Mouse (Mus musculus) cerebellum, adult 9-11 months (tissue): ENCODE measurements around the gene Slc6a18.
"Not testable (repeated sequence)": the region's sequence is repeated elsewhere in the genome, so short reads cannot be mapped to it uniquely, and the experiment has no call there.

ENCODE experiments used
- DNase-seq: peaks from one replicate; pipeline ENCODE4 v3.0.0; 2022

The Slc6a18 gene

GRCm38 (mm10) chr13:73677853-73678252 lies at the start of gene Slc6a18:
TSS of gene Slc6a18 (minus strand) at chr13:73678023.
- no peak for DNase-seq

GRCm38 (mm10) chr13:73725315-73725714 lies 47.5 kb upstream of the Slc6a18 start:
- DNase-seq: no peak

DNA sequence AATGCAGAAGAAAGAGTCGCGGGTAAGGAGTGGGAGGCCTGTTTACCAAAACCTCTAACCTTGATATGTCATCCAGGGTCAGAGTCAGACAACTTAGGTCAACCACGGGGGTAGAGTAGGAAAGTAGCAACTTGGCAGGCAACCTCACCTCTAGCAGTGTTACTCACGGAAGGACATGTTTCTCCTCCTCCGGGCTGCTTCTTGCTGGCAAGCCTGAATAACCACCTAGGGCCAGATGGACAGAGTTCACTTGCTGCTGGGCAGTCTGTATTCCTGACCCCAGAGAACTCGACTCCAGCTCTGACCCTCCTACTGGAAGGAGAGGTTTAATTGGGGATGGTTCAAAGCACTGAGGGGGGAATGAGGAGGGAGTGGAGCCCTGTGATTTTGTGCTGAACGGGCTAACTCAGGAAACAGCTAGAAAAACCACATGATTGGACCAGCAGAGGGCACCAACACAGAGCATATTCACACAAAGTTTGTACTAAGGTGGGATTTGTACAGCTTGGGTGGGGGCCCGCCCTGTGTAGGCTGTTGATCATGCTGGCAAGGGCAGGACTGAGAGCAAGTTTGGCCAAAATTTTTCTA lies 45.4 kb upstream of the Slc6a18 start:
- DNase-seq: no peak

GRCm38 (mm10) chr13:73720241-73720640 lies 42.4 kb upstream of the Slc6a18 start:
- DNase-seq: no peak

DNA sequence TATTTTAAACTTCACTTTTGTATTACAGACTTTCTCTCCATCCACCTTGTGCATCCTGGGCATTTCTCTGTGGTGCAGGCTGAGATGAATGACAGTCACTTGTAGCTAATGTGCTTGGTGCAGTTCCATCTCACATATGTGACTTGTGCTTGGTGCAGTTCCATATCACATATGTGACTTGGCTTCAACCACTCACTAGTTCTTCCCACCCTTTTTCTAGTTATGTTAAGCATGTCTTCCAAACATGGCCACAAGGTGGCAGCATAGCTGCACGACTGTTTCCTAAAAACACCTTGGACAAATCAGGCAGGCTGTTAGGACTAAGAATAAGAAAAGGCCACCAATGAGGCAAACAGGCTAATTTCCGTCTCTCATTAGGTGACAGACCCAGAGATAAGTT lies 40.4 kb upstream of the Slc6a18 start:
- peak; percentile 44 for DNase-seq

DNA sequence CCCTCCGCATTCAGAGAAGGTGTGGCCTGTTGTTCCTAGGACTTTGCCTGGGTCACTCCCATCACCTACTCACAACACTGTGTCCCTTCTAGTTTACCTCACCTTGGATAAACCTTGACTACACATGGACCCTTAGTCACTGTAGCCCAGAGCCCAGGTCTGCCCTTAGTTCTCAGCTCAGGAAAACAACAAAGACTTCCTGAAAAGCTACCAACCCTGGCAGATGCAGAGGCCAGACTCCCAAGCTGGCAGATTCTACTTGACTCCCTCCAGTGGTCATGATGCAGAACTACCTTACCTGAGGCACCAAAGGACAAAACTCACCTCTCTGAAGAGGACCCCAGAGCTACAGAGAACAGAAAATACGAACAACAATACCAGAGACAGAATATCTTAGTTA lies 36.2 kb upstream of the Slc6a18 start:
- DNase-seq: no peak

DNA sequence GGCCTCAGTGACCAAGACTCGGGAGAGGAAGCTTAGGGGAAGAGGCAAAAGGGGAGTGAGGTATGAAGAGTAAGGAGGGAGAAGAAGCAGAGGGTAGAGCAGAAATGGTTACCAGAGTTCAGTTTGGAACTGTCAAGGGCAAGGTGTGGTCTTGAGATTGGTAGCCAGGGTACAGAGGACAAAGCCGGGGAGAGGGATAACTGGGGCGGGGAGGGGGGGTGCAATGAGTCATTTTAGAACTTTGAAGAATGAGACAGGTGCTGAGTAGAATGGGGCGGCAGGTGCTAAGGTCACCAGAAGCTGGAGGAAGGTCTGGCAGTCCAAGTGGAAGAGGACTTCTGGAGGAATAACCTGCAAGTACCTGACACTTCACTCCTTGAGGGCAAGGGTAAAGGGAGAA lies 35.4 kb upstream of the Slc6a18 start:
- no peak for DNase-seq

- no peak for DNase-seq
Measured at GRCm38 (mm10) chr13:73712228-73712627, 34.4 kb upstream of the Slc6a18 start.

GRCm38 (mm10) chr13:73711803-73712202 lies 34.0 kb upstream of the Slc6a18 start:
- DNase-seq: no peak

- DNase-seq: no peak
Measured at GRCm38 (mm10) chr13:73711221-73711620, 33.4 kb upstream of the Slc6a18 start.

- no peak for DNase-seq
Measured at GRCm38 (mm10) chr13:73709491-73709890, 31.7 kb upstream of the Slc6a18 start.

- DNase-seq: no peak
Measured at GRCm38 (mm10) chr13:73704694-73705325, 27.0 kb upstream of the Slc6a18 start, which contains the start of gene Slc6a19. TSS of gene Slc6a19 (minus strand) at chr13:73704865.

DNA sequence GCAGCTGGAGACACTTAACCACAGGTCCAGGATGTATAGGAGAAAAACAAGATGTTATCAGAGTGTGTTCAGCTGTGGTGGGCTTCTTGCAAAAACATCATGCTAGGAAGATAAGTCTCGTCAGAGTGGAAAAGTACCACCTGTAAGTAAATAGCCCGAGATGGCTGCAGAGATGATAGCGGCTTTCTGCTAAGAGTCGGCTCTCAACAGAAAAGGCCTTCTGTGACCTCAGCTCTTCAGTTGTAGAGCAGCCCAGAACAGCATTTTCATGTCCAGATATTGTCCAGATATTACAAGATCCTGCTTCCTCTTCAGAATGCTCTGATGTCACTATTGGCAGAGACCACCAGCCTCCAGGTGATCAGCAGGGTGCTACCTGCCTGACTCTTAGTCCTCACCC lies 25.7 kb upstream of the Slc6a18 start:
- DNase-seq: not testable (repeated sequence)

- no peak for DNase-seq
Measured at GRCm38 (mm10) chr13:73702776-73703175, 25.0 kb upstream of the Slc6a18 start.

DNA sequence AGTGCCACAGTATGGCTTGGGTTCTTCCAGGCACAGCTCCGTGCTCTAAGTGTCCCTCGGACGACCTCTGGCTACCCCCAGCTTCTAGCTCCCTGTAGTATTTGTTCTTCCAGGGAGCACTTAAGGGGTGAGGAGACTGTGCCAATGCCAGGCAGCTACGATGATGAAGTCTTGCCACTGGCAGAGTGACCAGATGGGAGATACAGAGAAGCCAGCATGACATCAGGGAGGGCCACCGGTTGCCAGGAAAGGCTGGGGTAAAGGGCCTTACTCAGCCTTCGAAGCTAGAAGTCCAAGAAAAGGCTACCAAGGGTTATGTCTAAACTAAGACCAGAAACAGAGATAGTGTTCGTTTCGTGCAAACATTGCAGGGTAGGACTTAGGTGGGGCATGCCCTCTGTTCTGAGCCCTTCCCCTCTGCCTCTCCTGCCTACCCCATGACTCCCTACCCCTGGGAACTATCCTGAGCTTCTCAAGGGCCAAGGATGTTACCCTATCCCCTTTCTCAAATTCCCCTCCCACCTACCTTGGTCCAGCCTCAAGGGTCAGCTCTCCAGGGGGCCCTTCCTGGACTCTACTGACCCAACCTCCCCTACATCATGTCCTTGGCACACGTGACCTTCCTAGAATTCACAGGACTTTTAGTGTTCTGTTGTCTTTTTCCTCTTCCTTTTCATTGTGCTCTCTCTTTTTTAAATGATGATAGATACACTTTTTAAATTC lies 23.5 kb upstream of the Slc6a18 start:
- peak; percentile 17 for DNase-seq

GRCm38 (mm10) chr13:73700554-73700953 lies 22.7 kb upstream of the Slc6a18 start:
- no peak for DNase-seq

DNA sequence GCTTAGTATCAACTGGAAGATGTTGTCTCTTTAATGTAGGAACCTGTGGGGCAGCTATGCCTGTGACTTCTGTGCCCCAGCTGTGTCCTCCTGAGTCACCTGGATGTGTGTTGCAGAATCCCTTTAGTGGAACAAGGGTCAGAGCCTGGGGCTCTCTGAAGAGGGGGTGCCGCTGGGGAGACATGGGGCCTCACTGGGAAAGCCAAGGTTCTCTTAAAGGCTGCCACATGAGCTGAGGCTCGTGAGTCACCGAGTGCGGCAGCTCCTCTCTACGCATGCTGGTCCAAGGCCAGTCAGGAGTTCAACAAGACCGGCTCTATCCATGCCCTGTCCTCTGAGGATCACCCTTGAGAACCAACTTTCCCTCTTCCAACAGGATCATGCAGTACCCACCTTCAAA lies 21.9 kb upstream of the Slc6a18 start:
- no peak for DNase-seq

- no peak for DNase-seq
Measured at GRCm38 (mm10) chr13:73696529-73696928, 18.7 kb upstream of the Slc6a18 start.

GRCm38 (mm10) chr13:73694972-73695371 lies 17.1 kb upstream of the Slc6a18 start:
- DNase-seq: no peak

DNA sequence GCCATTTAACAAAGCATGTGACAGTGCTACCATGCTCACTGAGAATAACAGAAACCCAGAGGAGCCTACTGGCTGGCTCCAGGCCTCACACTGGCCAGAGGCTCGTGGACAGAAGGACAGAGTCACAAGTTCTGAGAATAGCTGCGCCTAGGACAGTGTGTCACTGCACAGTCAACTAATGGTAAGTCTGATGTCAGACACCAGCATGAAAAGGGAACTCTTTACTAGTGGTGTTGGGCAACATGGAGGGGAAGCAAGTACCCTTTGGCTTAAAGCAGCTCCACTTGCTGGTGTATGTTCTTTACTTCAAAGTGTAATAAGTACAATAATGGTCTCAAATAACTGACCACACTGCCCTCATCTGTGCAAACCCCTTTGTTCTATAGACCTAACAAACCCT lies 15.5 kb upstream of the Slc6a18 start:
- DNase-seq: no peak

GRCm38 (mm10) chr13:73692249-73692868 lies 14.5 kb upstream of the Slc6a18 start:
- DNase-seq: peak; percentile 20

DNA sequence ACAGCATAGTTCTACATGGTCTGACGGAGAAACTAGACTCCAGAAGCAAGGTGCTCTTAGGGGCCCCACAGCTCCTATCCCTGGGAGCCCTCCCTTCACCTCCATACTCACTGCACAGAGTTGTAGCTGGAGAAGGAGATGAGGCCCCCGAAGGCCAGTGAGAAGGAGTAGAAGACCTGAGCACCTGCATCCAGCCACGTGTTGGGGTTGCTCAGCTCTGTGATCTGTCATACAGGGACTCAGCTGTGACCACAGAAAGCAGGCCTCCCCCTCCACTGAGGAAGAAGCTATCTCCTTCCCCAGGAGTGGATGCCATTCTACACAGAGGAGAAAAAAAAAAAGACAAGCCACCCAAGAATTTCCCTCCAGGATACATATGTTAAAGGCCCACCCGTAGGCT lies 11.1 kb upstream of the Slc6a18 start:
- DNase-seq: no peak

DNA sequence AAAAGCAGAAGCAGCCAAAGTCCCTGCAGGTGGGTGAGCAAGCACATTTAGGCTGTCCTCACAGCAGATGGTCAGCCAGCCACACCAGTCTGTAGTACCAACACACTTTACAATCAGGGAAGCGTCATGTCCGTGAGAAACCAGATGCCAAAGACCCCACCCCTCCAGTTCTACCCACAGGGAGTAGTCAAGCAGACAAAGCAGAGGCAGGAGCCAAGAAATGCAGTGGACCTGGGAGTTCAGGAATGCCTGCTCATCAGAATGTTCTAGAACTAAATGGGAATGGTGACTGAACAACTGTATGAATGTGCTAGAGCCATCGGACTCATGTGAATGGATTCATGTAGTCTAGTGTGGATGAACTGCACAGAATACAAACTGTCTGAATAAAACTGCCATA lies 9.8 kb upstream of the Slc6a18 start:
- no peak for DNase-seq

DNA sequence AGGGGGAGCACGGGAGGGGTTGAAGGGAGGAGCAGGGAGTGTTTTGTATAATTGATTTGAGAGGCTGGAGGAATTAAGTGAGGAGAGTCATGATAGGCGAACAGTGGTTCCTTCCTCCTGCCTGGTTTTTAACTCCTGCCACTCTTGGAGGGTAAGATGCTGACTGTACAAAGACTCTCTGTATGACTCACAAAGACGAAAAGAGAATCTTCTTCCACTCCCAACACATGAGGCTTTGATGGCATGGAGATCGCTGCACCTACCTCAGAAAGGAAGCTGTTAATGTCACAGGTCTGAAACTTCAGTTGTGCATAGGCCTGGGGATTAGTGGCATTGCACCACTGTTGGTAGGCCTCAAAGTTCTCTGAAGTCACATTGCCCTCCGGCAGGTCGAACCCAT lies 7.7 kb upstream of the Slc6a18 start:
- no peak for DNase-seq
